Mouse (Mus musculus): ENCODE data around the gene Ccnt1.

DNA sequence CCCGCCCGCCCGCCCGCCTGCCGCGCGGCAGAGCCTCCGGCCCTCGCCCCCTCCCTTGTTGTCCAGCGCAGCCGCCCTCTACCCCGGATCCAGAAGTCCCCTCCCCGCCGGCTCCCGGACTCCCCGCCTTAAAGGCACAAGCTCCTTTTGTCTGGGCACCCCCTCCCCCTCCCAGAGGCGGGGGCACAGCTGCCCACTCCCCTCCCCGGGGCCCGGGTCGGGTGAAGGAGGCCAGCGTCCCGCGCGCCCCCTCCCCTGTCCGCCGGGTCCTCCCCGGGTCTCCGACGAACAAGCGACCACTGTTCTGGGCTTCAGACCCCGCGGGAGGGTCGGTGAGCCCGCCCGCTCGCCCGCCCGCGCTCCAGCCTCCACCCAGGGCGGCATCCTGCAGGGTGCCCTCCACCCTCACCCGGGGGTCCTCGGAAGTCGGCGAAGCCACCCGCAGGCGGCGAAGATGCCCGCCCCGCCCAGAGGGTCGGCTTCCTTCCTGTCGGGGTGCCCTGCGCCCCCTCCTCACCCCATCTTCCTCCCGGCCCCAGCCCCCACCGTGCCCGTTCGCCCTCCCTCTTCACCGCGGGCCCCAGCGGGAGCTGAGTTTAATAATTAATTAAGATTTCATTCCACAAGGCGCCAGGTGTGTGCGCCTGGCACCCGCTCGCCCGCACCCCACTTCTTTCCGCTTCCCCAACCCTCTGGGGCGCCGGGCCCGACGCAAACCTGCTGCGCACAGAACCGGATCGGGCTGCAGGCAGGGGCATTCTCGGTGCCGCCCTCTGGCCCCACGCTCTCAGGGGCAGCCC, 38.8 kb upstream of the Ccnt1 start, which contains the start of gene Adcy6:
- TF ChIP-seq POLR2A (IDR thresholded peaks at IDR 0.05; ENCODE audit: extremely low read depth, insufficient read depth, low read length) (0 out of 2 replicates have a peak, but pooled peaks have one; percentile 6), CTCF (IDR thresholded peaks at IDR 0.05; ENCODE audit: low read depth, low read length) (no peak)
